Mouse (Mus musculus): ENCODE measurements around the gene Vezf1.
"Not testable (repeated sequence)": the region's sequence is repeated elsewhere in the genome, so short reads cannot be mapped to it uniquely, and the experiment has no call there.

Vezf1 gene

DNA sequence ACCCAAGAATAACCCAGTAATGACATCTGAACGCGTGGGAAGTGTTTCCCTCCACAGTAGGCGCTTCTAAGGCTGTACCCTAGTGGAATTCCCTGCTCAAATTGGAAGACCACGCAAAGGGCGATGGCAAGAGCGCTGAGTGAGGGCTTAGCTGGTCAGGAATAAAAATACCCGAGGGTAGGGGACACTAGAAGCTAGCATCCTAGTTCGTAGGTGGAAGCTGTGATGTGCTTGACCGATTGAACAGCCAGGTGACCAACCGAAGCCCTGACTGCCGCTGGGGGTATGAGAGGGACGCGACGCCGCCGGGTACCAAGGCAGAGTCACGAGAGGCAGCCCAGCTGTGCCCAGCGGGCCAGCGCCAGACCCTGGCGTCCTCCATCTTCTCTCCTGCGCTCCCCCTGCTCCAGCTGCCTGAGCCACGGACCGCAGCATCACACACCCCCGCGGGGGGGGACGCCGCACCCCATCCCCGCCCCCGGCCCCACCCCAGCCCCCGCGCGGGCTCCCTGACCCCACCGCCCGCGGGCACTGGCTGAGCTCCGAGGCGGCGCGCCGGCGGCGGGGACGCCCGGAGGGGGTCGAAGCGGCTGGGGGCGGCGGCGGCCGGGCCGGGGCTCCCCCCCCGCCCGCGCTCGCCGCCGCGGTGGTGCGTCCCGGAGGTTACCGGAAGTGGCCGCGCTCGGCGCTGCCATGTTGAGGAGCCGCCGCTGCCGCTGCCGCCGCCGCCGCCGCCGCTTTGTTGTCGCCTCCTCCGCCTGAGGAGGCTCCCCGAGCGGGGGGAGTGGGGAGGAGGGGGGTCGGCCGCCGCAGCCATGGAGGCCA lies at the start of gene Vezf1:
TSS of gene Vezf1 (plus strand) at position 694 of the 825 bp plus-strand sequence.
- in situ Hi-C loops (cut with MboI, MseI), result no loop called here

GRCm38 (mm10) chr11:88023933-88024332 lies 44.1 kb upstream of the Vezf1 start:
- in situ Hi-C loops (cut with MboI, MseI), result no loop called here

DNA sequence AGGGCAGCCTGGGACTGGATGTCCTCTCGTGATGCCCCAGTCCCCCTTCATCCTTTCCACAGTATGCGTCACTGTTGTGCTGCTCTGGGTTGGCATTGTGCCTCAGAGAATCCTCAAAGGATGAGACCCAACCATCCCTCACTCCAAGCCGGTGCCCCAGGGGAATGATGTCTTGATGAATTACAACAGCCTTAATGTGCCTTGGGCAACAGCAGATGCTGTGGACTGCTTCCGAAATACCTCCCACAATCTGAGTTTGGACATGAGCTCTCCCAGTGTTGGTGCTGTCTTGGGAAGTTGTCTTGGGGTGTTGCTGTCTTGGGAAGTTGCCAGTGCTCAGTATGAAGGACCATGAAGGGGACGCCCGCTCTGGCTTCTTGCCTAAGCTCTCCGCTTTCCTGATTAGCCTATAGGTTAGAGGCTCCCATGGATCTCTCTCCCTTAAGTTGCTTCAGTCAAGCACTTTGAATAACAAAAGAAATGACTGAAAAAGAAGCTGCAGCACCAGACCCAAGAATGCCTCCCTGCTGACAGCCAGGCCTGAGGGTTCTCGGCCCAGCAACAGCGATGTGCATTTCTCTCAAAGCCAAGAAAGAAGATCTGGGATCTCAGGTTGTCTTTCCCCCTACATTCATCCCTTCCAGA lies 40.6 kb upstream of the Vezf1 start:
- in situ Hi-C loops (cut with MboI, MseI), result no loop called here

DNA sequence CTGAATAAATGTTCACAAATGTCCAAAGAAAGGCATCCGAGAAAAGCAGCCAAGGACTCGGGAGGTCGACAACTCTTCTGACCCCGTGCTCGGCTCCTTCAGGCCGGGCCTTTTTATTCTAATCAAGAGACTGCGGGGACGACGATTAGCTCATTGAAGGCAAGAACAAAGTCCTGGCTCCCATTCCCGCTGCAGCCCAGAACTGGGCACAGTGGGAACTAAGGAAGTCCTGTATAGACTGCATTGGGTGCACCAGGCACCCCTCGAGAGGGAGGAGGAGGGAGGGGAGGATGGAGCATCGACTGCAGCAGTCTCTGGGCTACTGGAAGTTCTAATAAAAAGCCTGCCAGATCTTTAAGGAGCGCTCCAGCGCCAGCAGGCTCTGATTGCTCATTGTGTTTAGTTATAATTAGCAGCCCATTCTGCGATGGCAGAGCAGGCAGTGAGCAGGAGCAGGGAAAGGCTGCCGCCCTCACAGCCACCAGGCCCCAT lies 39.8 kb upstream of the Vezf1 start:
- in situ Hi-C loops (cut with MboI, MseI), result no loop called here

DNA sequence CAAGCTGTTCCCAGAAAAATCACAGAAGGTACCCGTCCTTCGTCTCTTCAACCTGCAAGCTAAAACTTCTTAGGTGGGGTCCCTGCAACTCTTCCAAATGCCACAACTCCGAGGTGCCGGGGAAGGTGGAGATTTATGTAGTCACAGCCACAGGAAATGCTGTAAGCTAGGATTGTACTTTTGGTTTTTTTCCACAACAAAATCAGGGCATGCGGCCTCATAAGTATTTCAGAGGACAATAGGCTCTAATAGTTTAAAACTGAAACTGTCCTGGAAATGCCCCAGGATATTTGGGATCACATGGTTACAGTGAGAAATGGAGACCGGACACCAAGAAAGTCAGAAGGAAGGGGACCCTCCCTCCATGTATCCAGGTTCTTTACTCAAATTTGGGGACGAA lies 37.9 kb upstream of the Vezf1 start:
- in situ Hi-C loops (cut with MboI, MseI), result loop anchor here (5.0 kb wide), 1 partner anchor 38 kb away; no protein-coding TSS in a partner anchor

- in situ Hi-C loops (cut with MboI, MseI), result loop anchor here (5.0 kb wide), 1 partner anchor 39 kb away; no protein-coding TSS in a partner anchor
Observed at GRCm38 (mm10) chr11:88030836-88031235, 37.2 kb upstream of the Vezf1 start.

GRCm38 (mm10) chr11:88031753-88032152 lies 36.3 kb upstream of the Vezf1 start:
- in situ Hi-C loops (cut with MboI, MseI), result loop anchor here (5.0 kb wide), 1 partner anchor 39 kb away; no protein-coding TSS in a partner anchor

GRCm38 (mm10) chr11:88035970-88036369 lies 32.1 kb upstream of the Vezf1 start:
- in situ Hi-C loops (cut with MboI, MseI), result no loop called here

GRCm38 (mm10) chr11:88036761-88037251 lies 31.3 kb upstream of the Vezf1 start:
- in situ Hi-C loops (cut with MboI, MseI), result no loop called here

DNA sequence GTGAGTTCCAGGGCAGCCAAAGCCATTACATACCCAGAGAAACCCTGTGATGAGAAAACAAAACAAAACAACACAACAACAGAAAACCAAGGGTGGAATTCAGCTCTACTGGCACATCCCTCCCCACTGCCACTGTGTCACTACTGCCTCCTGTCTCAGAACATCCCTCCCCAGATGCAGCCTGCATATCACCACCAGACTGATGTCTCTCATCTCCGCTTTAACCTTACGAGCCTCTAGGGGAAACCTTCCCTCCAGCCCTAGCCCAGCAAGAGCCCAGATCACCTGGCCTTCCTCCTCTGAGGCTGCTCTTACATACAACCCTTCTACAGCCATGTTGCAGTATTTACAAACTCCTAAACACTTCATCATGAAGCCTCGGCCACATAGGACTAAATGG lies 30.7 kb upstream of the Vezf1 start:
- in situ Hi-C loops (cut with MboI, MseI), result no loop called here

DNA sequence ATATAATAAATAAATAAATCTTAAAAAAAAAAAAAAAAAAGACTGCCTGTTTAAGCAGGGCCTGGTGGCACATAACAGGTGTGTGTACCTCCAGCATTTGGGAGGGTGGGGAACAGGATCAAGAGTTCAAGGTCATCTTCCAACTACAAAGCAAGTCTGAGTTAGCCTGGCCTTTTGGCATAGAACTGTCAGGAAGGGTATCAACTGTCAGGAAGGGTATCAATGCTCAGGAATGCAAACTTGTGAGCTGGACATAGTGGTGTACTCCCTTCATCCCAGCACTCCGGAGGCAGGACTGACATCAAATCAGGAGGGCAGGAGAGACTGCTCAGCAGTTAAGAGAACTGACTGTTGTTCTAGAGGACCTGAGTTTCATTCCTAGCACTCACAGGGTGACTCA lies 29.0 kb upstream of the Vezf1 start:
- in situ Hi-C loops (cut with MboI, MseI), result no loop called here

GRCm38 (mm10) chr11:88044314-88044713 lies 23.8 kb upstream of the Vezf1 start:
- in situ Hi-C loops (cut with MboI, MseI), result no loop called here

GRCm38 (mm10) chr11:88045159-88045558 lies 22.9 kb upstream of the Vezf1 start:
- in situ Hi-C loops (cut with MboI, MseI), result not testable (repeated sequence)

DNA sequence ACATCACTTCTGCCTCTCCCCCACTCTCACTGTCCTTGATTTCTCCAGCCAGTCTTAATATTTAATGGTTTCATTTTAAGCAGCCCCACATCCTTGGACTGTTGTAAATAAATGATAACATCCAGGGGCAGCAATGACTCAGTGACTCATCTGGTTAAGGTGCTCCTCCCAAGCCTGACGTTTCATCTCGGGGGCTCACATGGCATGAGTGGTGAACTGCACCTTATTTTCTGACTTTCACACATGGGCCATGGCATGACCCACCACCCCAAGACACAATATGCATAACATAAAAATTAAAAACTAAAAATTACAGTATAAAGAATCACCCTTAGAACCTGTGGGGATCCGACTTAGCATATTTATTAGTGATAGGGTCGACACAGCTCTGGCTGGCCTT lies 22.2 kb upstream of the Vezf1 start:
- in situ Hi-C loops (cut with MboI, MseI), result no loop called here

DNA sequence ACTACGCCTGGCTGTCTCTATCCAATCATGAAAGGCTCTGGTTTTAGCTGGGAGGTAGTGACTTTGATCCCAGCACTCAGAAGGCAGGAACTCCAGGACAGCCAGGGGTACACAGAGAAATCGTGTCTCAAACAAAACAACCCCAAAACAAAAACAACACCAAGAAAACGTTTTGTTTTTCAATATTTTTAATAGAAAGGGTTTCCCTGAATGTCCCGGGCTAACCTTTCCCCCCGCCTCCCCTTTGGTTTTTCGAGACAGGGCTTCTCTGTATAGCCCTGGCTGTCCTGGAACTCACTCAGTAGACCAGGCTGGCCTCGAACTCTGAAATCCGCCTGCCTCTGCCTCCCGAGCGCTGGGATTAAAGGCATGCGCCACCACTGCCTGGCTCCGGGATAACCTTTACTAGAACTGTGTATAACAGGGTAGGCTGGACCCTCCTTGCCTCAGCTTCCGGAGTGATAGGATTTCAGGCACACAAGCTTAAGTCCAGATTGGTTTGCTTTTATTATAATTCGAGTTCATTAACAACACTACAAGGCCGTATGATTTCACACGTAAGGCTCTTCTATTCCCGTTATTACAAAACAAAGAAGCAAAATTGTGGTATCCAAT lies 21.6 kb upstream of the Vezf1 start:
- in situ Hi-C loops (cut with MboI, MseI), result no loop called here

DNA sequence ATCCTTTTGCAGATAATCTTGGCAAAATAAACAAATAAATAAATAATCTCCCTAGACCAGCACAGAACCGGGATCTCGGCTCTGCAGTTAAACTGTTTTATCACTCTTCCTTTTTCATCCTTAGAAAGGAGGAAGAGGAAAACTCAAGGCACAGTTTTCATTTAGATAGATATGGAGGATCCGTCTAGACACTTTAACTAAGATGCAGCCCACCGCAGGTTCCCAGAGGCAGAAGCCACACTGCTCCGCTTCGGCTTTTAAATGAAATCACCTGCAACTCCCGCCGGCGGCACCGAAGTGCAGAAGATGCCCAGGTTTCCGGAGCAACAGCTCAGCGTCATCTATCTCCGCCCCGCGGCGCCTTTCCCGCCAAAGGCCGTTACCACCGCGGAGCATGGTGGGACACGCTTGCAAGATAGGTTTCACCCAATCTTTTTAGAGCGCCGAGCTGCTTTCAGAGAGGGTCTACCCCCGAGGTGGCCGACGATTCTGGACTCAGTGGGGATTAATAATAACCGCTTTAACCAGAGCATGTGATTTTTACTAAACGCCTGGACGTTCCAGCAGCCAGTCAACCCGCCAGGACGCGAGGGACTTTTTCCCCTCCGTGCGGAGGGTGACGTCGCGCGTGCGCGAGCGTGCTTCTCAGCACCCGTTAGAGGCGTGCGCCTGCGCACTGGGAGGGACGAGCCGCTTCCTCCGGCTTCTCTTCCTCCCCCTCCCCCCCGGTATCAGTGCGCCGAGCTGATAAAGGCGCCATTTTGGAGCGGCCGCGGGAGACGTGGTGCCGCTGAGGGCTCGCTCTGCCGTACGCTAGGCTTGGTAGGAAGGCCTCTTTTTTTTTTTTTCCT lies 20.9 kb upstream of the Vezf1 start, which contains the start of gene Srsf1:
TSS of gene Srsf1 (plus strand) at position 430 of the 851 bp plus-strand sequence.
- in situ Hi-C loops (cut with MboI, MseI), result no loop called here

DNA sequence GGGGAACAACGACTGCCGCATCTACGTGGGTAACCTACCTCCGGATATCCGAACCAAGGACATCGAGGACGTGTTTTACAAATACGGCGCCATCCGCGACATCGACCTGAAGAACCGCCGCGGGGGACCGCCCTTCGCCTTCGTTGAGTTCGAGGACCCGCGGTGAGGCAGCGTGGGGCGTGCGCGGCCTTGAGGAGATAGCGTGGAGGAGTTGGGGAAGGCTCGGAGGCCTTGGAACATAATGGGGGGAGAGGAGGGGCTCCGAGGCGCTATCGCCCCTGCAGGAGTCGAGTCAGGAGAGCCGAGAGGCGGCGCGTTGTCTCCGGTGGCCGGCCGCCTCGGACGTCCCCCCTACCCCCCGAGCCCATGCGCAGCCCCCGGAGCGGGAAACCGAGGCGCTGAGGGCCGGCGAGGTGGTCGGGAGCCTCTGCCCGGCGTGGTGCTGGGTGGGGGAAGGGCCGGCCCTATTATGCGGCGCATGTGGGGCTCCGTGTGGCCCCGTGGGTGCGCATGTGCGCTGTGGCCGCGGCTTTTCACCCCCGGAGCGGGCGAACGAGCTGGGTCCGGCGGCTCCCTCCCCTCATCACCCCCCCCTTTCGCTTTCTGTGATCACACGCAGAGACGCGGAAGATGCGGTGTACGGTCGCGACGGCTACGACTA lies 20.1 kb upstream of the Vezf1 start:
- in situ Hi-C loops (cut with MboI, MseI), result no loop called here

GRCm38 (mm10) chr11:88048961-88049670 lies 19.0 kb upstream of the Vezf1 start:
- in situ Hi-C loops (cut with MboI, MseI), result no loop called here

- in situ Hi-C loops (cut with MboI, MseI), result no loop called here
Observed at GRCm38 (mm10) chr11:88049732-88050131, 18.3 kb upstream of the Vezf1 start.

DNA sequence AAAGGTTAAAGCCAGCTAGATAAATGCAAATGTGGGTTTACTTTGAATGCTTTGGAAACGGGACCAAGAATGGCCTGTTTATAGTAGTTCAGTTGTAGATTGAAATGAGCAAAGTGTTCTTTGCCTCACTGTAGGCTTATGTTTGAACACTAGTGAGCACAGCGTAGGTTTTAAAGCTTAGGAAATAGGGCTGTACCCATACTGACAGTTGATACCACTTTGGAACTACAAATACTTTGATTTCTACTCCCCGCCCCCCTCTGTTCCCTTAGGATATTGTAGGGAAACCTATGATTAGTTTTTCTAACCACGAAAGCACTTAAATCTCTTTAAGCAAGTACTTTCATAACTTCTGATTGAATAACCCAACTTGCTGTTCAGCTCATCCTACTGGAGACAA lies 15.4 kb upstream of the Vezf1 start:
- in situ Hi-C loops (cut with MboI, MseI), result no loop called here

All from regulatory T cell (primary cell).